Mouse (Mus musculus) cortical plate, adult 2 months (tissue): Measurements from ENCODE around the gene Creg1.

Experiments used
- CTCF ChIP-seq: fragments of 200-500 bp; IDR thresholded peaks from 2 replicates; pipeline ENCODE4 v1.5.1; 2011; ENCODE audit warnings: mild to moderate bottlenecking, control low read depth, low read length; ENCODE audit not compliant: insufficient read depth; ENCODE audit errors: extremely low read depth
- POLR2A ChIP-seq: fragments of 200-500 bp; IDR thresholded peaks from 2 replicates; pipeline ENCODE4 v1.6.1; 2011; ENCODE audit warnings: mild to moderate bottlenecking, low read length, control low read depth; ENCODE audit not compliant: insufficient read depth; ENCODE audit errors: extremely low read depth

GRCm38 (mm10) chr1:165737867-165738266 is 25.7 kb upstream of the Creg1 start:
- TF ChIP-seq POLR2A (no peak), CTCF (no peak)
